Mouse (Mus musculus) liver, embryonic 11.5 days (tissue): ENCODE data around the gene Zfp639. TPM values are rescaled to one million over a fixed set of nuclear protein-coding genes. Genes with fewer than 3 reads are reported as not detected.
A peak's percentile ranks its signal among the peaks of the same experiment; 100 is the strongest.

Source experiments
- ATAC-seq: fragments of 200-750 bp; cut with Nextera tagmentation; replicated peaks from 2 replicates; pipeline ENCODE4 v1.8.0; 2017; ENCODE audit warnings: moderate number of reproducible peaks, mild to moderate bottlenecking, moderate TSS enrichment, moderate library complexity; ENCODE audit not compliant: low FRiP score
- DNase-seq: peaks from one replicate; pipeline ENCODE4 v3.0.0-alpha.2; 2017; ENCODE audit warnings: low spot score
- H3K27ac ChIP-seq: fragments of 300-500 bp; sonication (generic); 2 replicates; pipeline ENCODE4 v1.5.1; 2014; ENCODE audit warnings: mild to moderate bottlenecking, low read depth, low read length, control low read depth
- H3K27me3 ChIP-seq: fragments of 300-500 bp; sonication (generic); replicated peaks from 2 replicates; pipeline ENCODE4 v1.6.1; 2014; ENCODE audit warnings: low read length, mixed read lengths; ENCODE audit not compliant: control insufficient read depth, insufficient read depth
- H3K36me3 ChIP-seq: fragments of 300-500 bp; sonication (generic); 2 replicates; pipeline ENCODE4 v1.6.1; 2014; ENCODE audit warnings: mild to moderate bottlenecking, low read length, moderate library complexity, mixed read lengths; ENCODE audit not compliant: control insufficient read depth, insufficient read depth
- H3K4me1 ChIP-seq: fragments of 300-500 bp; sonication (generic); replicated peaks from 2 replicates; pipeline ENCODE4 v1.6.1; 2014; ENCODE audit warnings: low read length, mixed read lengths; ENCODE audit not compliant: control insufficient read depth, insufficient read depth
- H3K4me2 ChIP-seq: fragments of 300-500 bp; sonication (generic); 2 replicates; pipeline ENCODE4 v1.6.1; 2014; ENCODE audit warnings: mild to moderate bottlenecking, control low read depth, moderate library complexity
- H3K4me3 ChIP-seq: fragments of 300-500 bp; sonication (generic); 2 replicates; pipeline ENCODE4 v1.5.1; 2014; ENCODE audit warnings: low read depth, low read length, control low read depth
- H3K9ac ChIP-seq: fragments of 300-500 bp; sonication (generic); 2 replicates; pipeline ENCODE4 v1.6.1; 2014; ENCODE audit warnings: low read depth, low read length, control low read depth
- H3K9me3 ChIP-seq: fragments of 300-500 bp; sonication (generic); 2 replicates; pipeline ENCODE4 v1.6.1; 2016; ENCODE audit warnings: low read length, inconsistent platforms, mixed read lengths; ENCODE audit not compliant: control insufficient read depth
- WGBS: fragments of 180-500 bp; shearing (Covaris S2); extraction: QIAGEN DNeasy Blood & Tissue Kit; methylation state at CpG from one replicate; pipeline ENCODE4 v1.1.7; 2014; 5-methylcytosine and 5-hydroxymethylcytosine counted together
- polyA plus RNA-seq: library from polyadenylated mRNA; unstranded; fragments of >200 nt; fragmentation: Nextera tagmentation; extraction: Ambion mirVana; gene quantifications from 2 replicates; pipeline ENCODE4 v1.2.1, GENCODE M21; 2014

The Zfp639 gene
- 56.5 and 59.8 TPM in 2 replicates for polyA plus RNA-seq

GRCm38 (mm10) chr3:32509496-32510374 is at the start of gene Zfp639:
Zfp639 (plus strand) TSS chr3:32510259.
- H3K4me2 ChIP-seq: peak within 1 kb of the TSS; percentile 83
- H3K27ac ChIP-seq: peak within 1 kb of the TSS; percentile 88
- H3K9me3 ChIP-seq: no peaks in the 10 kb centered on the region
- peak within 1 kb of the TSS; percentile 95 for H3K9ac ChIP-seq
- WGBS: 13% methylated on average over 24 of the region's 24 CpGs
- H3K4me1 ChIP-seq: peaks cover 4% of the 10 kb centered on the region
- H3K4me3 ChIP-seq: peak within 1 kb of the TSS; percentile 77
- no peaks in the 10 kb centered on the region for H3K36me3 ChIP-seq
- DNase-seq (no peak), ATAC-seq (no peak; the same call in 1 of the 2 replicates)
- H3K27me3 ChIP-seq: no peaks in the 10 kb centered on the region

- DNase-seq: no peak
- H3K4me3 ChIP-seq: no peak overlapping the region
- 92% methylated on average over 4 of the region's 4 CpGs for WGBS
- no peak for ATAC-seq
- no peak overlapping the region for H3K9ac ChIP-seq
- no peaks in the 10 kb centered on the region for H3K27me3 ChIP-seq
- no peak overlapping the region for H3K27ac ChIP-seq
- no peaks in the 10 kb centered on the region for H3K9me3 ChIP-seq
- H3K36me3 ChIP-seq: no peaks in the 10 kb centered on the region
- H3K4me1 ChIP-seq: no peaks in the 10 kb centered on the region
- no peak overlapping the region for H3K4me2 ChIP-seq
Observed at GRCm38 (mm10) chr3:32467321-32467720, 42.7 kb upstream of the Zfp639 start.

GRCm38 (mm10) chr3:32468411-32468810 is 41.6 kb upstream of the Zfp639 start:
- Histone ChIP-seq H3K9me3 (no peaks in the 10 kb centered on the region), H3K36me3 (no peaks in the 10 kb centered on the region), H3K9ac (no peak overlapping the region), H3K27ac (no peak overlapping the region), H3K4me3 (no peak overlapping the region), H3K4me2 (no peak overlapping the region), H3K4me1 (no peaks in the 10 kb centered on the region), H3K27me3 (no peaks in the 10 kb centered on the region)
- DNase-seq (no peak), ATAC-seq (no peak)
- WGBS: 72% methylated on average over 4 of the region's 4 CpGs

GRCm38 (mm10) chr3:32470449-32470848 is 39.6 kb upstream of the Zfp639 start:
- Histone ChIP-seq H3K4me3 (no peak overlapping the region), H3K27ac (no peak overlapping the region), H3K36me3 (no peaks in the 10 kb centered on the region), H3K9ac (no peak overlapping the region), H3K27me3 (no peaks in the 10 kb centered on the region), H3K9me3 (no peaks in the 10 kb centered on the region), H3K4me1 (no peaks in the 10 kb centered on the region), H3K4me2 (no peak overlapping the region)
- 78% methylated on average over 7 of the region's 7 CpGs for WGBS
- DNase-seq (no peak), ATAC-seq (no peak)

GRCm38 (mm10) chr3:32471098-32471497 is 39.0 kb upstream of the Zfp639 start:
- H3K4me3 ChIP-seq: no peak overlapping the region
- WGBS: 62% methylated on average over 6 of the region's 6 CpGs
- H3K27ac ChIP-seq: no peak overlapping the region

GRCm38 (mm10) chr3:32472191-32472900 is 37.7 kb upstream of the Zfp639 start:
- DNase-seq (no peak), ATAC-seq (no peak)
- H3K27ac ChIP-seq: no peak overlapping the region
- no peaks in the 10 kb centered on the region for H3K4me1 ChIP-seq
- no peak overlapping the region for H3K4me3 ChIP-seq
- no peaks in the 10 kb centered on the region for H3K9me3 ChIP-seq
- WGBS: 64% methylated on average over 14 of the region's 14 CpGs
- H3K9ac ChIP-seq: no peak overlapping the region
- H3K27me3 ChIP-seq: no peaks in the 10 kb centered on the region
- no peaks in the 10 kb centered on the region for H3K36me3 ChIP-seq
- H3K4me2 ChIP-seq: no peak overlapping the region

More at GRCm38 (mm10) chr3:32471098-32471497, 39.0 kb upstream of the Zfp639 start:
- Histone ChIP-seq H3K4me2 (no peak overlapping the region), H3K9ac (no peak overlapping the region), H3K4me1 (no peaks in the 10 kb centered on the region), H3K27me3 (no peaks in the 10 kb centered on the region), H3K36me3 (no peaks in the 10 kb centered on the region), H3K9me3 (no peaks in the 10 kb centered on the region)
- no peak for ATAC-seq
- DNase-seq: no peak

GRCm38 (mm10) chr3:32473184-32473583 is 36.9 kb upstream of the Zfp639 start:
- no peaks in the 10 kb centered on the region for H3K4me1 ChIP-seq
- ATAC-seq: no peak
- no peaks in the 10 kb centered on the region for H3K36me3 ChIP-seq
- H3K9ac ChIP-seq: no peak overlapping the region
- 84% methylated on average over 10 of the region's 10 CpGs for WGBS
- no peak overlapping the region for H3K4me2 ChIP-seq
- H3K9me3 ChIP-seq: no peaks in the 10 kb centered on the region
- H3K4me3 ChIP-seq: no peak overlapping the region
- no peak for DNase-seq
- no peak overlapping the region for H3K27ac ChIP-seq
- no peaks in the 10 kb centered on the region for H3K27me3 ChIP-seq

- Histone ChIP-seq H3K4me3 (no peak overlapping the region), H3K27me3 (no peaks in the 10 kb centered on the region), H3K9ac (no peak overlapping the region), H3K4me2 (no peak overlapping the region), H3K9me3 (no peaks in the 10 kb centered on the region), H3K36me3 (no peaks in the 10 kb centered on the region), H3K27ac (no peak overlapping the region), H3K4me1 (no peaks in the 10 kb centered on the region)
- DNase-seq: no peak
- 81% methylated on average over 7 of the region's 7 CpGs for WGBS
- no peak for ATAC-seq
Observed at GRCm38 (mm10) chr3:32479961-32480360, 30.1 kb upstream of the Zfp639 start.
